Mouse (Mus musculus): ENCODE data around the gene Mcemp1.

- TF ChIP-seq CTCF (IDR thresholded peaks at IDR 0.05; ENCODE audit: low read depth), result no peak
- TF ChIP-seq EP300 (IDR thresholded peaks at IDR 0.05; ENCODE audit: low read depth), result no peak
Observed at GRCm38 (mm10) chr8:3655526-3655925, 10.0 kb upstream of the Mcemp1 start, which contains the start of gene Retn.
